Mouse (Mus musculus): ENCODE data around the gene Paxx. TPM values are rescaled to one million over a fixed set of nuclear protein-coding genes. Genes with fewer than 3 reads are reported as not detected.

The Paxx gene
- polyA plus RNA-seq, 1 experiment from 2014 or later: 7.7 TPM

DNA sequence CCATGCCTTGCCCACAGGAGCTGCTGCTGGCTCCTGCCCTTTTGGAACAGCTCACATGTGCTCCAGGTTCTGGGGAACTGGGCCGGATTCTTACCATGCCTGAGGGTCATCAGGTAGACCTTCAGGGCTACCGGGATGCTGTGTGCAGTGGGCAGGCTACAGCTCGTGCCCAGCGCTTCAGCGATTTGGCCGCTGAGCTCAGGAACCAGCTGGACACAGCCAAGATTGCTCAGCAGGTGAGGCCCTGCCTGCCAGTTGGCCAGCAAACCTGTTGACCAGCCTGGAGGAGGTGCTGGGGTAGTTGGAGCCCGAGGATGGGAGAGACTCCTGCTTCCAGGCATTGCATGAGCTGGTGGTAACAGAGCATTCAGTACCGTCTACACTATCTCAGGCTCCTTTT, 26.6 kb downstream of the Paxx start:
- Histone ChIP-seq H3K4me3 (replicated peaks) (no peak overlapping the region), H3K4me2 (no peak overlapping the region), H3K27ac (no peak overlapping the region), H3K27me3 (peaks cover 18% of the 10 kb centered on the region), H3K9me3 (replicated peaks) (no peaks in the 10 kb centered on the region), H3K36me3 (0 out of 2 replicates have a peak, but pooled peaks cover 3% of the 10 kb centered on the region), H3K4me1 (replicated peaks) (peaks cover 18% of the 10 kb centered on the region), H3K9ac (no peak overlapping the region)
- WGBS (ENCODE audit: insufficient replicate concordance): 74% methylated on average over 8 of the region's 8 CpGs
- DNase-seq (no peak), ATAC-seq (ENCODE audit: low read depth) (no peak)

GRCm38 (mm10) chr2:25433101-25433500, 27.8 kb downstream of the Paxx start:
- Histone ChIP-seq H3K4me3 (replicated peaks) (no peak overlapping the region), H3K27me3 (peaks cover 26% of the 10 kb centered on the region), H3K9me3 (replicated peaks) (no peaks in the 10 kb centered on the region), H3K27ac (no peak overlapping the region), H3K36me3 (0 out of 2 replicates have a peak, but pooled peaks cover 3% of the 10 kb centered on the region), H3K4me2 (no peak overlapping the region), H3K4me1 (replicated peaks) (peaks cover 28% of the 10 kb centered on the region), H3K9ac (no peak overlapping the region)
- WGBS (ENCODE audit: insufficient replicate concordance): 80% methylated on average over 17 of the region's 17 CpGs
- DNase-seq (no peak), ATAC-seq (ENCODE audit: low read depth) (no peak)

- DNase-seq (no peak), ATAC-seq (ENCODE audit: low read depth) (no peak)
- 52% methylated on average over 11 of the region's 11 CpGs for WGBS (ENCODE audit: insufficient replicate concordance)
- peaks cover 32% of the 10 kb centered on the region for H3K4me1 ChIP-seq (replicated peaks)
- no peak overlapping the region for H3K4me2 ChIP-seq
- H3K27me3 ChIP-seq: peaks cover 26% of the 10 kb centered on the region
- no peak overlapping the region for H3K9ac ChIP-seq
- H3K27ac ChIP-seq: no peak overlapping the region
- 0 out of 2 replicates have a peak, but pooled peaks cover 3% of the 10 kb centered on the region for H3K36me3 ChIP-seq
- H3K4me3 ChIP-seq (replicated peaks): no peak overlapping the region
- no peaks in the 10 kb centered on the region for H3K9me3 ChIP-seq (replicated peaks)
Observed at GRCm38 (mm10) chr2:25432326-25433098, 28.4 kb downstream of the Paxx start.

DNA sequence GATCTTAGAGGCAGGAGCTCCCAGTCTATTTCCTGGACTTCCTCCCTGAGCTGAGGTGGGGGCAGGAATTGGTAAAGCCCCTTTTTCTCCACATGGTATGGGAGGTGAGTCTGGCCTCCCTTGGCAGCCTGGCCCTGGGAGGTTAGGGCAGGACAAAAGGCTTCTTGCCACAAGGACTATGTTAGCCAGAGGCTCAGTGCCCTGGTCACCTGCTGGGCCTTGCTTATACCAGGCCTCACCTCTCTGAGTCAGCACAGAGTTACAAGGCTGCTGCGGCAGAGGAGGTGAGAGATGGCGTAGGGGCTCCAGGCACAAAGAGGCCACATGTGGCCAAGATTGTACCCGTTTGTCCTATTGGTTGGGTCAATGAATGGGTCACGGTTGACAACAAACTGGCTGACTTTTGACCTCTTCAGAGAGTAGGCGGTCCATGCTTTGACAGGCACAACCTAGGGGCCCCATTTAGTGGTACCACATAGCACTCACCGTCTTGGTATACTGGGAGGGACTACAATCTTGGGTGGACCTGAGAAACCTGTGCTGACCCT, 29.5 kb downstream of the Paxx start:
- ATAC-seq (ENCODE audit: low read depth): no peak
- Histone ChIP-seq H3K9ac (no peak overlapping the region), H3K4me3 (replicated peaks) (no peak overlapping the region), H3K4me2 (no peak overlapping the region), H3K36me3 (no peaks in the 10 kb centered on the region), H3K27ac (no peak overlapping the region), H3K27me3 (peaks cover 26% of the 10 kb centered on the region), H3K9me3 (replicated peaks) (no peaks in the 10 kb centered on the region), H3K4me1 (replicated peaks) (peaks cover 32% of the 10 kb centered on the region)
- WGBS (ENCODE audit: insufficient replicate concordance): 74% methylated on average over 6 of the region's 6 CpGs
- DNase-seq: no peak

- peaks cover 32% of the 10 kb centered on the region for H3K27me3 ChIP-seq
- ATAC-seq (ENCODE audit: low read depth) (no peak), DNase-seq (no peak)
- no peak overlapping the region for H3K4me3 ChIP-seq (replicated peaks)
- WGBS (ENCODE audit: insufficient replicate concordance): 74% methylated on average over 17 of the region's 17 CpGs
- H3K4me1 ChIP-seq (replicated peaks): peaks cover 32% of the 10 kb centered on the region
- no peaks in the 10 kb centered on the region for H3K36me3 ChIP-seq
- H3K9ac ChIP-seq: no peak overlapping the region
- H3K4me2 ChIP-seq: no peak overlapping the region
- no peak overlapping the region for H3K27ac ChIP-seq
- H3K9me3 ChIP-seq (replicated peaks): no peaks in the 10 kb centered on the region
Observed at GRCm38 (mm10) chr2:25430395-25431233, 30.3 kb downstream of the Paxx start.

DNA sequence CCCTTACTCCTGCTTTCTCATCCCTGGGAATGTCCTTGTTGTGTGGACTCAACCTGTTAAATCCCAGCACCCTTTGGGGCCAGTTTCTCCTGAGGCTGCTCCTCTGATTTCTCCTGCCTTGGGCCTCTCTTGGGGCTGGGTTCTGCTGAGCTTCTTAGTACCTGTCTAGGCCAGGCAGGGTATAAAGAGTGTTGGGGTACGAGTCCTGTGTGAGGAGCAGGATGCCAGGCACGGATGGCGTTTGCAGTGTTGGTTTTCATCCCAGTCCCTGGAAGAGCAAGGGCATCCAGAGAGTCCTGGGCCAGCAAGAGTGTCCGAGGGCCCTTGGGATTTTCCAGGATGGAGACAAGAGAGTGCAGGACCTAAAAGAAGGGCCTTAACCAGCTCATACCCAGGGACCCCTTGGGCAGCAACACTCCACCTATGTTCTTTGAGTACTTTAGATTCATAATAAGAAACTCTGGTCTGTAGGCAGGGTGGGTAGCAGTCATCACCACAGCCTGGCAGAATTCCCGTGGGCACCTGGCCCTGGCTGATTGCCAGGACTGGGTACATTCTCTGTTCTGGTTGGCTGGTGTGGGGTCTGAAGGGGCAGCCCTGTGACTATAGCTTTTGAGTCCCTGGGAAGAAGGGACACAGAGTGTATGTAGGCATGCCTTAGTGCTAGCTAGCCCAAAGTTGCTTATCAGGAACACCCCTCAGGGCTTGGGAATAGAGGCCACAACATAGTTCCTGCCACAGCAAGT, 31.3 kb downstream of the Paxx start:
- Histone ChIP-seq H3K27ac (no peak overlapping the region), H3K4me2 (peak overlapping the region; percentile 96), H3K4me3 (replicated peaks) (peak overlapping the region; percentile 71; the same call in 1 of the 2 replicates), H3K9me3 (replicated peaks) (no peaks in the 10 kb centered on the region), H3K4me1 (replicated peaks) (peaks cover 32% of the 10 kb centered on the region), H3K9ac (no peak overlapping the region), H3K27me3 (peaks cover 40% of the 10 kb centered on the region), H3K36me3 (no peaks in the 10 kb centered on the region)
- 68% methylated on average over 5 of the region's 5 CpGs for WGBS (ENCODE audit: insufficient replicate concordance)
- DNase-seq: no peak
- ATAC-seq (ENCODE audit: low read depth): no peak

DNA sequence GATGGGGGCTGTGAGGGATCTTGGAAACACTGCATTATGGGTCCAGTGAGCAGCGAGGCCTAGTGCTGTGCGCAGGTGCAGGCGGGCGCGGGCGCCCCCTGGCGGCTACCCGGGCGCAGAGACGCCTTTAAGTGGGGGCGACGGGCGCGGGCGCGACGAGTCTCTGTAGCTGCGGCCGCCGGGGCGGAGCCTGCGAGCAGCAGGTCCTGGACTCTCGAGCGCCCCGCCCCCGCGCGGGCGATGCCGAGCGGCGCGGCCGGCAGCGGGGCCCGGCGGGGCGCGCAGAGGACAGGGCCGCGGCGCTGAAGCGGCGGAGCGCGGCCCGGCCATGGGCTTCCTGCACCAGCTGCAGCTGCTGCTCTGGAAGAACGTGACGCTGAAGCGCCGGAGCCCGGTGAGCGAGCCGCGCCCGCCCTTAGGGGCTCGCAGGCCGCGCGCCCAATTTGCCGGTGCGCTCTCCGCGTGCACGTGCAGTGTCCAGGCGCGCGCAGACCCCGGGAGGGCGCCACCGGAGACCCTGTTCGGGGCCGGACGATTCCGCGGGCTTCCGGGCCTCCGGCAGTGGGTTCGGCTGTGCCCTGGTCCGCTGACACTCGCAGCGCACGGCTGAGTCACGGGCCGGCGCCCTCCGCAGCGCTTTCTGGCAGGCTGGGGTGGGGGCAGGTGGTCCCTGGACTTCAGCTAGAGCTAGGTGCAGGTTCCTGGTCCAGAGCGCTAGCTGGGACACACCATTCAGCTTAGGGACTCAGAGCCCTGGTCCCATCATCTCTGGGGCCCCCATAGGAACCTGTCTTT, 32.3 kb downstream of the Paxx start, which contains the start of gene Abca2:
Gene Abca2, plus strand, starts transcription at position 262 of the 795 bp plus-strand sequence.
- Histone ChIP-seq H3K36me3 (no peaks in the 10 kb centered on the region), H3K27me3 (peaks cover 40% of the 10 kb centered on the region), H3K27ac (no peak within 1 kb of the TSS), H3K4me1 (replicated peaks) (peaks cover 33% of the 10 kb centered on the region), H3K4me2 (peak within 1 kb of the TSS; percentile 96), H3K4me3 (replicated peaks) (peak within 1 kb of the TSS; percentile 71), H3K9me3 (replicated peaks) (no peaks in the 10 kb centered on the region), H3K9ac (peak within 1 kb of the TSS; percentile 78)
- ATAC-seq (ENCODE audit: low read depth) (peak; percentile 84), DNase-seq (peak; percentile 89)
- WGBS (ENCODE audit: insufficient replicate concordance): under 1% methylated on average over 52 of the region's 89 CpGs

DNA sequence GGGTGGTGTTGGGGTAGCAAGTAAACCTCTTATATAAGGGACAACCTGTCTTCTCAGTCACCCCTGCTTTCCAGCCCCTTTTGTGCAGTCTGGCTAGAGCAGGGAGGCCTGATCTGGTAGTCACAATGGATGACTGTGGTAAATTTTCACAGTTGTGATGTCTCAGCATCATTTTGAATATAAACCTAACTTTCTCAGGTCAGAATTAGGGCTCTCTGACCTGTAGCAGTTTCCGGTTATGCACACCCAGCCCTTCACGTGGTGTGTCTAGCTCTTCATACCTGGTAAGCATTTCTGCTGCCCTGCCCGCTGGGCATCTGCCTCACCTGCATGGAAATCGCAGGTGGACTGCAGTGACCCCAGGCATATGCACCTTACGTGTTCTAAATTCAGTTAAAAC, 33.6 kb downstream of the Paxx start:
- Histone ChIP-seq H3K27me3 (peaks cover 47% of the 10 kb centered on the region), H3K36me3 (no peaks in the 10 kb centered on the region), H3K4me1 (replicated peaks) (peaks cover 42% of the 10 kb centered on the region), H3K27ac (no peak overlapping the region), H3K9ac (no peak overlapping the region), H3K4me3 (replicated peaks) (no peak overlapping the region), H3K9me3 (replicated peaks) (no peaks in the 10 kb centered on the region), H3K4me2 (no peak overlapping the region)
- ATAC-seq (ENCODE audit: low read depth) (no peak), DNase-seq (no peak)
- 81% methylated on average over 5 of the region's 5 CpGs for WGBS (ENCODE audit: insufficient replicate concordance)

GRCm38 (mm10) chr2:25426721-25427191, 34.1 kb downstream of the Paxx start:
- Histone ChIP-seq H3K27ac (no peak overlapping the region), H3K4me1 (replicated peaks) (peaks cover 37% of the 10 kb centered on the region), H3K9me3 (replicated peaks) (no peaks in the 10 kb centered on the region), H3K36me3 (no peaks in the 10 kb centered on the region), H3K27me3 (peaks cover 47% of the 10 kb centered on the region), H3K9ac (no peak overlapping the region), H3K4me2 (no peak overlapping the region), H3K4me3 (replicated peaks) (no peak overlapping the region)
- 6% methylated on average over 5 of the region's 5 CpGs for WGBS (ENCODE audit: insufficient replicate concordance)
- ATAC-seq (ENCODE audit: low read depth) (no peak), DNase-seq (peak; percentile 59)

DNA sequence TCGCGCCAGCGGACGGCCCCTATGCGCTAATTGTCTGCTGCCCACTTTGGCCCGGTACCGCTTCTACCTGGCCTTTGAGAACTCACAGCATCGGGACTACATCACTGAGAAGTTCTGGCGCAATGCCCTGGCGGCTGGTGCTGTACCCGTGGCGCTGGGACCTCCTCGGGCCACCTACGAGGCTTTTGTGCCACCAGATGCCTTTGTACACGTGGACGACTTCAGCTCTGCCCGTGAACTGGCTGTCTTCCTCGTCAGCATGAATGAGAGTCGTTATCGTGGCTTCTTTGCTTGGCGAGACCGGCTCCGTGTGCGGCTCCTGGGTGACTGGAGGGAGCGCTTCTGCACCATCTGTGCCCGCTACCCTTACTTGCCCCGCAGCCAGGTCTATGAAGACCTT, 35.4 kb downstream of the Paxx start:
- WGBS (ENCODE audit: insufficient replicate concordance): 51% methylated on average over 27 of the region's 27 CpGs
- no peak for ATAC-seq (ENCODE audit: low read depth)
- peaks cover 41% of the 10 kb centered on the region for H3K27me3 ChIP-seq

More for the DNA sequence above, 35.4 kb downstream of the Paxx start:
- H3K9me3 ChIP-seq (replicated peaks): no peaks in the 10 kb centered on the region
- no peak overlapping the region for H3K4me2 ChIP-seq
- no peak overlapping the region for H3K9ac ChIP-seq
- H3K27ac ChIP-seq: no peak overlapping the region
- no peak for DNase-seq
- peaks cover 28% of the 10 kb centered on the region for H3K4me1 ChIP-seq (replicated peaks)
- no peaks in the 10 kb centered on the region for H3K36me3 ChIP-seq
- H3K4me3 ChIP-seq (replicated peaks): no peak overlapping the region

Measured in liver, embryonic 13.5 days (tissue).